Mouse (Mus musculus) thymus, postnatal 14 days (tissue): ENCODE results near the gene Fam240a.

Experiments used
- DNase-seq: peaks from one replicate; pipeline ENCODE4 v3.0.0; 2021

The Fam240a gene

GRCm38 (mm10) chr9:110944265-110944664 lies 27.6 kb upstream of the Fam240a start:
- peak; percentile 44 for DNase-seq

GRCm38 (mm10) chr9:110937506-110938490 lies 21.1 kb upstream of the Fam240a start:
- DNase-seq, result peak; percentile 28

- DNase-seq, result no peak
These were observed 19.3 kb upstream of the Fam240a start for GRCm38 (mm10) chr9:110935941-110936340.

GRCm38 (mm10) chr9:110933850-110934437 lies 17.3 kb upstream of the Fam240a start:
- no peak for DNase-seq

- DNase-seq, result no peak
These were observed 14.9 kb upstream of the Fam240a start for GRCm38 (mm10) chr9:110931573-110931972.

GRCm38 (mm10) chr9:110922759-110923158 lies 6.1 kb upstream of the Fam240a start:
- DNase-seq, result peak; percentile 87

GRCm38 (mm10) chr9:110920665-110921419 lies 4.2 kb upstream of the Fam240a start:
- DNase-seq, result peak; percentile 71

- DNase-seq, result no peak
These were observed 1.2 kb downstream of the Fam240a start for GRCm38 (mm10) chr9:110915466-110915865.

- DNase-seq, result no peak
These were observed 1.9 kb downstream of the Fam240a start for GRCm38 (mm10) chr9:110914631-110915236.

GRCm38 (mm10) chr9:110909371-110909967 lies 7.2 kb downstream of the Fam240a start:
- peak; percentile 58 for DNase-seq

GRCm38 (mm10) chr9:110908631-110909016 lies 8.0 kb downstream of the Fam240a start:
- no peak for DNase-seq

- DNase-seq, result no peak
These were observed 8.6 kb downstream of the Fam240a start for GRCm38 (mm10) chr9:110907838-110908630.

GRCm38 (mm10) chr9:110907201-110907837 lies 9.3 kb downstream of the Fam240a start:
- DNase-seq, result peak; percentile 66

- DNase-seq, result no peak
These were observed 14.4 kb downstream of the Fam240a start for GRCm38 (mm10) chr9:110902271-110902670.

- no peak for DNase-seq
These were observed 15.5 kb downstream of the Fam240a start for GRCm38 (mm10) chr9:110901204-110901603.

GRCm38 (mm10) chr9:110899451-110900008 lies 17.1 kb downstream of the Fam240a start:
- DNase-seq, result peak; percentile 51

- peak; percentile 92 for DNase-seq
These were observed 20.1 kb downstream of the Fam240a start for GRCm38 (mm10) chr9:110896595-110896994.

- peak; percentile 51 for DNase-seq
These were observed 20.7 kb downstream of the Fam240a start for GRCm38 (mm10) chr9:110895994-110896393.

GRCm38 (mm10) chr9:110895507-110895906 lies 21.2 kb downstream of the Fam240a start:
- peak; percentile 89 for DNase-seq

- no peak for DNase-seq
These were observed 23.2 kb downstream of the Fam240a start for GRCm38 (mm10) chr9:110893429-110893828.

GRCm38 (mm10) chr9:110892552-110892951 lies 24.1 kb downstream of the Fam240a start:
- no peak for DNase-seq
